Mouse (Mus musculus) midbrain, embryonic 14.5 days (tissue): ENCODE results near the gene Sh3pxd2b. TPM values are rescaled to one million over a fixed set of nuclear protein-coding genes. Genes with fewer than 3 reads are reported as not detected.

Source experiments
- ATAC-seq: fragments of 200-750 bp; cut with Nextera tagmentation; 2 replicates; pipeline ENCODE4 v1.8.0; 2017; ENCODE audit warnings: moderate number of reproducible peaks, moderate library complexity; ENCODE audit not compliant: low FRiP score, low TSS enrichment
- DNase-seq: peaks from one replicate; pipeline ENCODE4 v3.0.0-alpha.2; 2015
- H3K27ac ChIP-seq: fragments of 300-500 bp; sonication (generic); replicated peaks from 2 replicates; pipeline ENCODE4 v1.5.1; 2014; ENCODE audit warnings: mild to moderate bottlenecking, low read depth, low read length, moderate library complexity
- H3K27me3 ChIP-seq: fragments of 300-500 bp; sonication (generic); 2 replicates; pipeline ENCODE4 v1.6.1; 2014; ENCODE audit warnings: low read length, control low read depth, mixed read lengths; ENCODE audit not compliant: control insufficient read depth, insufficient read depth
- H3K36me3 ChIP-seq: fragments of 300-500 bp; sonication (generic); 2 replicates; pipeline ENCODE4 v1.6.1; 2014; ENCODE audit warnings: low read length, control low read depth; ENCODE audit not compliant: control insufficient read depth, insufficient read depth
- H3K4me1 ChIP-seq: fragments of 300-500 bp; sonication (generic); 2 replicates; pipeline ENCODE4 v1.6.1; 2014; ENCODE audit warnings: mild to moderate bottlenecking, antibody characterized with exemption, low read length, control low read depth; ENCODE audit not compliant: control insufficient read depth, insufficient read depth
- H3K4me2 ChIP-seq: fragments of 300-500 bp; sonication (generic); 2 replicates; pipeline ENCODE4 v1.6.1; 2014; ENCODE audit warnings: mild to moderate bottlenecking, low read length, moderate library complexity
- H3K4me3 ChIP-seq: fragments of 300-500 bp; sonication (generic); replicated peaks from 2 replicates; pipeline ENCODE4 v1.5.1; 2014; ENCODE audit warnings: low read depth, low read length
- H3K9ac ChIP-seq: fragments of 300-500 bp; sonication (generic); replicated peaks from 2 replicates; pipeline ENCODE4 v1.6.1; 2014; ENCODE audit warnings: mild to moderate bottlenecking, low read length, moderate library complexity
- H3K9me3 ChIP-seq: fragments of 300-500 bp; sonication (generic); 2 replicates; pipeline ENCODE4 v1.6.1; 2016; ENCODE audit warnings: low read length, control low read depth, mixed read lengths; ENCODE audit not compliant: control insufficient read depth
- WGBS: fragments of 180-500 bp; shearing (Covaris S2); extraction: QIAGEN DNeasy Blood & Tissue Kit; methylation state at CpG from one replicate; pipeline ENCODE4 v1.1.7; 2014; 5-methylcytosine and 5-hydroxymethylcytosine counted together
- polyA plus RNA-seq: library from polyadenylated mRNA; unstranded; fragments of >200 nt; fragmentation: Nextera tagmentation; extraction: Ambion mirVana; gene quantifications from 2 replicates; pipeline ENCODE4 v1.2.1, GENCODE M21; 2014

Sh3pxd2b gene
- polyA plus RNA-seq, 1 experiment from 2014 or later, result 25.4 TPM

DNA sequence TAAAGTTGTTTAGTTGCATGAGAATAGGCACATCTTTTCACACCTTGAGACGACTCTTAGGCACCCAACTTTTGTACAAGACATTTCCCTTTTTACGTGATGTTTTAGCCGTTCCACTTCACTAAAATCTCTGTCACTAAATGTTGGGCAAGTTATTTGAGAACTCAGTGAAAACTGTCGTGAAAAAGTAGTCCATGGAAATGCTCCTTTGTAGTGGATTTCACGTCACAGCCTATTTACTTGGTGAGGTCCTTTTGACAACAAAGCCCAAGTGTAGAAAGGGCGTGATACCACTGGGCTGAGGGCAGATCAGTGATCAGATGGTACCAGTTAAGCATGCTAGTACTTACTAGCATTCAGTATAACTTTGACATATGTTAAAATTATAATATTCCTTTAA lies 108.7 kb downstream of the Sh3pxd2b start:
- Histone ChIP-seq H3K4me2 (peak overlapping the region; percentile 89), H3K4me1 (peaks cover 18% of the 10 kb centered on the region), H3K27ac (no peak overlapping the region), H3K27me3 (no peaks in the 10 kb centered on the region), H3K36me3 (no peaks in the 10 kb centered on the region), H3K9ac (peak overlapping the region; percentile 90), H3K4me3 (peak overlapping the region; percentile 93), H3K9me3 (no peaks in the 10 kb centered on the region)
- DNase-seq, result peak; percentile 43
- 11% methylated on average over 6 of the region's 6 CpGs for WGBS
- ATAC-seq, result no peak

DNA sequence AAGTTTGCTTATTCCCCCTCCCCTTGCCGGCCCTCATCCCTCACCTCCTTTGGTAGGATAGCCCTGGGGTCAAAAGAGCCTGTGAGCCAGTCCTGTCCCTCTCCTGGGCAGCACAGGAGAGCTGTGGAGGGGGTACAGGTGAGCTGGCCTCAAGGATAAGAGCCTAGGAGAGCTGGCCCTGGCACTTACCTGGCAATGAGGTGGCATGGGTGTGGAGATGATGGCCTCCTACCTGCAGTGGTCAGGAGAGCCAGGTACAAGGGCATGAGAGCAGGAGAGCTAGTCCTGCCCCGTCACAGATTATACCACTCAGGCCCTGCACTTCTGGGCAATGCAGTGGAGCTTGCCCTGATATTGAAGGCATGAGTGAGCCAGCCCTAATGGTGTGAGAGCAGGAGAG lies 116.7 kb downstream of the Sh3pxd2b start:
- no peak for ATAC-seq

DNA sequence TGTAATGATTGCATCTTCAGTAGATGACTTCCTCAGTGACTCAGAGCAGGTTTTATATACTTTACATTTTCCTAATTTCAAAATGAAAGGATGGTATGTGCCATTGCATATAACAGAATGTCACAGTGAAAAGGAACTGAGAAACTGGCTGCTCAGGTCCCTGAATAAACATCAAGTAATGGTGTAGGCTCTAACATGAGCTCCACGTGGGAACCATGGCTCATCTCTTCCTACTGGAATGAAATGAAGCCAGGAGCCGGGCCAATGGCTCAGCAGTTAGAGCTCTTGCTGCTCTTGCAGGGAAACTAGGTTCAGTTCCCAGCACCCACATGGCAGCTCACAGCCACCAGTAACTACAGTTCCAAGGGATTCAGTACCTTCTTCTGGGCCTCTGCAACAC lies 124.3 kb downstream of the Sh3pxd2b start:
- 71% methylated on average over 2 of the region's 2 CpGs for WGBS
- no peaks in the 10 kb centered on the region for H3K9me3 ChIP-seq

More for the DNA sequence above, 116.7 kb downstream of the Sh3pxd2b start:
- no peak overlapping the region for H3K4me3 ChIP-seq
- H3K9ac ChIP-seq, result no peak overlapping the region
- no peak for DNase-seq
- H3K27me3 ChIP-seq, result no peaks in the 10 kb centered on the region
- no peak overlapping the region for H3K27ac ChIP-seq
- H3K36me3 ChIP-seq, result no peaks in the 10 kb centered on the region
- H3K4me2 ChIP-seq, result no peak overlapping the region
- no peaks in the 10 kb centered on the region for H3K4me1 ChIP-seq
- 70% methylated on average over 2 of the region's 2 CpGs for WGBS
- no peaks in the 10 kb centered on the region for H3K9me3 ChIP-seq

DNA sequence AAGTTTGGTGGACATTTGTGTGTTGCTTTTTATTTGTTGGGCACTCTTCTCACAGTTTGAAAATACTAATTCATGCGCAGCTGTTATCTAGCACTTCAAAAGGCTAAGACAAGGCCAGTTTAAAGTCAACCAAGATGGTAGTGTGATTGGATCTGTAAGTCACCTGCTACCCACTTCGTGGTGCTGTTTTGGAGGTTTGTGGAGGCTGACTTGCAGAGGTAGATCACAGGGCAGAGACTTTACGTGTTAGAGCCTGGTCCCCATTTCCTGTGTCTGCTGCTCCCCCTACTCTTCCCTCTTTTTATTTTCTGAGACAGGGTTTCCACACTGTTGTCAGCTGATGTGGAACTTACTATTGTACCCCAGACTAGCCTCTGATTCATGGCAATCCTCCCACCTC lies 127.1 kb downstream of the Sh3pxd2b start:
- no peak overlapping the region for H3K4me2 ChIP-seq
- H3K36me3 ChIP-seq, result no peaks in the 10 kb centered on the region
- H3K27me3 ChIP-seq, result no peaks in the 10 kb centered on the region
- no peaks in the 10 kb centered on the region for H3K4me1 ChIP-seq
- DNase-seq (no peak), ATAC-seq (no peak)
- no peak overlapping the region for H3K4me3 ChIP-seq
- no peak overlapping the region for H3K9ac ChIP-seq
- H3K9me3 ChIP-seq, result no peaks in the 10 kb centered on the region
- no peak overlapping the region for H3K27ac ChIP-seq
- WGBS, result 91% methylated on average over 3 of the region's 3 CpGs

More for the DNA sequence above, 124.3 kb downstream of the Sh3pxd2b start:
- no peaks in the 10 kb centered on the region for H3K27me3 ChIP-seq
- no peak overlapping the region for H3K9ac ChIP-seq
- DNase-seq (no peak), ATAC-seq (no peak)
- H3K27ac ChIP-seq, result no peak overlapping the region
- no peaks in the 10 kb centered on the region for H3K36me3 ChIP-seq
- no peak overlapping the region for H3K4me2 ChIP-seq
- no peak overlapping the region for H3K4me3 ChIP-seq
- no peaks in the 10 kb centered on the region for H3K4me1 ChIP-seq

DNA sequence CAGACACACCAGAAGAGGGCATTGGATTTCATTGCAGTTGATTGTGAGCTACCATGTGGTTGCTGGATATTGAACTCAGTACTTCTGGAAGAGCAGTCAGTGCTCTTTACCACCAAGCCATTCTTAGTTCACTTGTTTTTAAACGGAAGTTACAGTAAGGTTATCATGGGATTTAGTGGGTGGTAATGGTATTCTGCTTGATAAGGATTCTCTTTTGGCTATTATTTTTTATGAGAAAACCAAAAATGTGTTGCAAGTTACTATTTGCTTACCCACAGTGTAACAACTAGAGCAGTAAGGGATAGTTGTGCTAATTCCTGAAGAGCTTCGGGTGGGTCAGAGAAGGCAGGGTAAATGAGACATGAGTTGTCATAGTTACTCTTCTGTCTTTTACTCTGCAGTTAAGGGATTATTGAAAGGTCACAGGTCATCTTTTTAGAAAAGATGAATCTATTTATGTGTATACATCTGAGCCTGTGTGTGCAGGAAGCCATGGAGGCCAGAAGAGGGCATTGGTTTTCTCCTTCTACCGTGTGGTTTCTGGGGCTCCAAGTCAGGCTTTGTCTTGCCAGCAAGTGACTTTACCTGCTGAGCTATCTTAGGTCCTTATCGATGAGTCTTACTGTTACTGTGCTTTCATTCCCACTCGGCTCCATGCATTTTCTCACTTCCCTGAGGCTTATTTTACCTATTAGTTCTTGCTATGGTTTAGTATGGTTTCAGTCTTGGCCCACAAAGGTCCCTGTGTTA lies 128.0 kb downstream of the Sh3pxd2b start:
- Histone ChIP-seq H3K27ac (no peak overlapping the region), H3K9me3 (no peaks in the 10 kb centered on the region), H3K27me3 (no peaks in the 10 kb centered on the region), H3K4me2 (no peak overlapping the region), H3K4me1 (no peaks in the 10 kb centered on the region), H3K36me3 (no peaks in the 10 kb centered on the region), H3K4me3 (no peak overlapping the region), H3K9ac (no peak overlapping the region)
- ATAC-seq, result no peak
- 74% methylated on average over 5 of the region's 5 CpGs for WGBS
- no peak for DNase-seq

Other genes with a start within 250 kb of the Sh3pxd2b start
- gene Il9r, start 147.5 kb upstream of the Sh3pxd2b start, polyA plus RNA-seq, result not detected in 2 replicates
- 46.7 and 54.9 TPM in 2 replicates for gene Snrnp25, start 142.4 kb upstream of the Sh3pxd2b start, polyA plus RNA-seq
- gene Rhbdf1, start 125.5 kb upstream of the Sh3pxd2b start, polyA plus RNA-seq, result 15.3 and 17.5 TPM in 2 replicates
- gene Mpg, start 121.3 kb upstream of the Sh3pxd2b start, polyA plus RNA-seq, result 37.4 and 37.7 TPM in 2 replicates
- 33.6 and 36.9 TPM in 2 replicates for gene Nprl3, start 80.1 kb upstream of the Sh3pxd2b start, polyA plus RNA-seq
- 29.1 and 77.0 TPM in 2 replicates for gene Hba-x, start 71.4 kb upstream of the Sh3pxd2b start, polyA plus RNA-seq
- gene Hba-a1, start 64.3 kb upstream of the Sh3pxd2b start, polyA plus RNA-seq, result 1,330 and 1,946 TPM in 2 replicates
- 0.74 TPM in 1 of 2 replicates, not detected in the other for gene Hbq1b, start 60.9 kb upstream of the Sh3pxd2b start, polyA plus RNA-seq
- gene Hba-a2, start 51.3 kb upstream of the Sh3pxd2b start, polyA plus RNA-seq, result 3,589 and 5,155 TPM in 2 replicates
- 0.90 and 1.4 TPM in 2 replicates for gene Hbq1a, start 47.8 kb upstream of the Sh3pxd2b start, polyA plus RNA-seq
- 57.0 and 63.8 TPM in 2 replicates for gene Ubtd2, start 107.5 kb downstream of the Sh3pxd2b start, polyA plus RNA-seq
- gene Efcab9, start 184.3 kb downstream of the Sh3pxd2b start, polyA plus RNA-seq, result 0.47 TPM in 1 of 2 replicates, not detected in the other
- gene Stk10, start 185.5 kb downstream of the Sh3pxd2b start, polyA plus RNA-seq, result 1.4 and 1.6 TPM in 2 replicates